Mouse (Mus musculus) heart, postnatal 14 days (tissue): ENCODE results near the gene Dnmt1. TPM values are rescaled to one million over a fixed set of nuclear protein-coding genes. Genes with fewer than 3 reads are reported as not detected.
A peak's percentile ranks its signal among the peaks of the same experiment; 100 is the strongest.

Experiments used
- DNase-seq, 2 experiments: peaks; one replicate each; pipeline ENCODE4 v3.0.0; 2021 to 2022
- intact Hi-C: fragments of 180-260 bp; cut with DNase I; formaldehyde crosslinking; loops from one replicate; pipeline ENCODE4 v1.15.1; 2025
- total RNA-seq, 2 experiments: library from RNA; stranded (reverse); gene quantifications; 2 replicates each; pipeline ENCODE4 v1.2.3; 2021

The Dnmt1 gene
- total RNA-seq, 2 experiments from 2014 or later = 13.6 to 18.7 TPM

DNA sequence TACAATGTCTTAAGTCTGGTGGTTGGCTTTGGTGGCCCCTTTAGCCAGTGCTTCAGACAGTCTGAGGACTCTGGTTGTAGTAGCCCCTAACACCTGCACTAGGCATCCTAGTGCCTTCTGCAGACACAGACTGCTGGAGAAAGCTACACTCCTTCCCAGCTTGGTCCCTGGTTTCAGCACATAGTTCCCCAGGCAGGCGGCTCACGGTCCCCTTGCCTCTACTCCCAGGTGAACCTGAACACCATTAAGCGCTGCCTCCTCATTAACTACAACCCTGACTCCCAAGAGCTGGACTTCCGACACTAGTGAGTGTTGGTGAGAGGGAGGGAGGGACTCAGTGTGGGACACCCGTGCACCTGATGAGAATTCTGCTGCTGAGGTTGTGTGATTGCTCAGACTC, 69.3 kb downstream of the Dnmt1 start:
- DNase-seq = no peak
- intact Hi-C loops = no loop called here

DNA sequence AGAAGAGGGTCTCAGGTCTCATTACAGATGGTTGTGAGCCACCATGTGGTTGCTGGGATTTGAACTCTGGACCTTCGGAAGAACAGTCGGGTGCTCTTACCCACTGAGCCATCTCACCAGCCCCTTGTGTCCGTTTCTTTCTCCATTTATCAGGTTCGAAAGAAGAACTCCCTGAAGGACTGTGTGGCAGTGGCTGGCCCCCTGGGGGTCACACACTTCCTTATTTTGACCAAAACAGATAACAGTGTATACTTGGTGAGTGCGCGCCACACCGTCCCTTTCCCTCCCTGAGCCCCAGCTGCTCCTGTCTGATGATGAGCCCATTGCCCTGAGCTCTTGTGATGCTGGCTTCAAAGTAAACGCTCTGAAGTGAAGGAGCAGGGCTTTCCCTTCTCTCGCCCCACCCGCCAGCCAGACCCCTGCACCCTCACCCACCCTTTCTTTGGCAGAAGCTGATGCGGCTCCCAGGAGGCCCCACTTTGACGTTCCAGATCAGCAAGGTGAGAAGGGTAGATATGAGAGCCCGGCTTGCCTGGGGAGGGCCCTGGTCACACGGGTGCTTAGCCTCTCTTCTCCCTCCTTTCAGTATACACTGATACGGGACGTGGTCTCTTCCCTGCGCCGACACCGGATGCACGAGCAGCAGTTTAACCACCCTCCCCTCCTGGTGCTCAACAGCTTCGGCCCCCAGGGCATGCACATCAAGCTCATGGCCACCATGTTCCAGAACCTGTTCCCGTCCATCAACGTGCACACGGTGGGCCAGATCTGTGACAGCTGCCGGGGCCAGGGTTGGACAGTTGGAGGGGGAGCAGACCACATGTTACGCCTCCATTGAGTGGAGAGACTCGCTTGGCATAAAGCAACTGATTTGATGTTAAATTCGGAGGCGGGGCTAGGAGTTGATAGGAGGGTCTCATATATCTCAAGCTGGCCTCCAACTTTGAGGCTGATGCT, 70.2 kb downstream of the Dnmt1 start:
- DNase-seq = no peak
- intact Hi-C loops = no loop called here

GRCm38 (mm10) chr9:20888386-20888765, 71.3 kb downstream of the Dnmt1 start:
- intact Hi-C loops = no loop called here
- no peak for DNase-seq

GRCm38 (mm10) chr9:20887704-20888385, 71.8 kb downstream of the Dnmt1 start, which contains the start of gene Ppan:
TSS of gene Ppan (plus strand) at chr9:20888175.
- DNase-seq = peak; percentile 93 to 96
- intact Hi-C loops = no loop called here

GRCm38 (mm10) chr9:20887191-20887590, 72.5 kb downstream of the Dnmt1 start:
- intact Hi-C loops = no loop called here

GRCm38 (mm10) chr9:20886563-20886962, 73.1 kb downstream of the Dnmt1 start:
- DNase-seq = no peak

More at GRCm38 (mm10) chr9:20887191-20887590, 72.5 kb downstream of the Dnmt1 start:
- DNase-seq = no peak

GRCm38 (mm10) chr9:20879097-20879792, 80.4 kb downstream of the Dnmt1 start, which contains the start of gene Angptl6:
TSS of gene Angptl6 (minus strand) at chr9:20879727.
- intact Hi-C loops = no loop called here
- no peak for DNase-seq

More at GRCm38 (mm10) chr9:20886563-20886962, 73.1 kb downstream of the Dnmt1 start:
- intact Hi-C loops = no loop called here

DNA sequence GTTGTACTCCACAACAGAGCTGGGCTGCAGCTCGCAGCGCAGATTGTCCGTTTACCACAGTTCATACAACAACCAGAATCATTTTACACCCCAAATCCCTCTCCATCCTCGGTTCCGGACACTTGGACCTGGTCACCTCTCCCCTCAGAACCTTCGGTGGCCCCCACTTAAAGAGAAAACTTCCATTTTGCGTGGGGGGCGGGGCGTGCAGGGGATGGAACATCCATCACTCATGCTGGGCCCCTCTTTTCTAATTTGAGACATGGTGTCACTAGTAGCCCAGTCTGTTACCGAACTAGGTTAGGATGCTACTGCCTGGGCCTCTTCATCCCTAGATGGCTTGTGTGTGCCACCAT, 81.0 kb downstream of the Dnmt1 start:
- intact Hi-C loops = no loop called here
- peak in 1 of 2 experiments; percentile 37 for DNase-seq

DNA sequence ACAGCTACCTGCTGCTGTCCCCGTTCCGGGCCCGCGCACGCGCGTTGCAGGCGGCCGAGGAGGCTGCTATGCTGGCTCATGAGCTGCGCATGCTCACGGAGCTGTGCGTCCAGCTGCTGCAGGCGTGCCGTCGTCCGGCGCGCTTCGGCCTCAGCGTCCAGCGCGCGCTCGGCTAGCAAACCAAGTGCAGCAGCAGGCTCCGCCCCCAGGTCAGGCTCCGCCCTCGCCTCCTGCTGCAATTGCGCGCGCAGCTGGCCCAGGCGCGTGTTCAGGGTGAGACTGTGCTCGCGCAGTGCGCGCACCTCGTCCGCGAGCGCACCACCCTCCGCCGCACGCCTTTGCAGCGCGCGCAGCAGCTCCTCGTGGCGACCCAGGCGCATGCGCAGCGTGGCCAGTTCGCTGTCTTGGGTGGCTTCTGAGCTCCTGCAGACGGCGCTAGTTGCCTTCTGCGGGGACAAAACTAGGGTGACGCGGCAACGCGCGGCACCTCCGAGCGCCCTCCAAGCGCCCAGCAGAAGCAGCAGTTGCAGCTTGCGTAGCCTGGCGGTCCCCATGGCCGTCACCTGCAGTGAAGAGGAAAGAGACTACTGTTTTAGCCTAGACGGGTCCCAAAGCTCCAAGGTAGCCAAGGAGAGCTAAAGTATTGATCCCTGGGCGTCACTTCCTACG, 81.5 kb downstream of the Dnmt1 start:
- DNase-seq = peak; percentile 100
- intact Hi-C loops = no loop called here

GRCm38 (mm10) chr9:20877118-20878040, 82.3 kb downstream of the Dnmt1 start:
- intact Hi-C loops = no loop called here
- no peak for DNase-seq

DNA sequence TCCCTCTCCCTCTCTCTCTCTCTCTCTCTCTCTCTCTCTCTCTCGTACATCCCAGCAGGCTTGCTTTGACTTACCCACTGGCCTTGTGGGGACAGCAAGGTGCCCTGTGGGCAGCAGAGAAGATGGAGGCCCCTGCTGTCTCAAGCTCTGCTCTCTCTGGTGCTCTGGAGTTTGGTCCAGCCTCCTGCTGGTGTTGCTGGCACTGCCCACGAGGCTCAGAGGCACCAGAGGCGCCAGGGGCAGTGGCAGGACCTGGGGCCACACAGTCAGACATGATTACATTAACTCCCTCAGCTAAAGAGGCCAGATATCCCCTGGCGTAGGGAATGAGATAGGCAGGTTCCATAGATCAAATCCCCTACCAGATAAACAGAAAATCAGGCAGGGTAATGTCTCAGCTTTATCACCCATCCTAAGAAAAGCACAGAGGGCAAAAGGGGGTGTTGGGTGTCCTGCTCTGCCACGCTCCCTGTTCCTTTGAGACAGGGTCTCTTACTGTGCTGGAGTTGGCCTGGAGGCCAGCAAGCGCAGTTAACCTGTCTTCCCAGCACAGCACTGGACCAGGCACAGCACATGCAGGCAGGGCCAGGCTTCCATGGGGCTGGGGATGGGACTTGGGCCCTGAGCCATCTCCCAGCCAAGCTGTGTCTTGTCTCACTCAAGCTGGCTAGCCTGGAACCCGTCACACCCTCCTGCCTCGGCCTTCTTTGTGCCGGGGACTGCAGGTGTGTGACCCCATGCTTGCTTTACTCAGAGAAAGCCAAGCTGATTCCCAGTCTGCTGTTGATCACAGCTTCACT, 83.2 kb downstream of the Dnmt1 start:
- no peak for DNase-seq
- intact Hi-C loops = no loop called here

GRCm38 (mm10) chr9:20875021-20875790, 84.5 kb downstream of the Dnmt1 start:
- peak in 1 of 2 experiments; percentile 29 for DNase-seq
- intact Hi-C loops = no loop called here

DNA sequence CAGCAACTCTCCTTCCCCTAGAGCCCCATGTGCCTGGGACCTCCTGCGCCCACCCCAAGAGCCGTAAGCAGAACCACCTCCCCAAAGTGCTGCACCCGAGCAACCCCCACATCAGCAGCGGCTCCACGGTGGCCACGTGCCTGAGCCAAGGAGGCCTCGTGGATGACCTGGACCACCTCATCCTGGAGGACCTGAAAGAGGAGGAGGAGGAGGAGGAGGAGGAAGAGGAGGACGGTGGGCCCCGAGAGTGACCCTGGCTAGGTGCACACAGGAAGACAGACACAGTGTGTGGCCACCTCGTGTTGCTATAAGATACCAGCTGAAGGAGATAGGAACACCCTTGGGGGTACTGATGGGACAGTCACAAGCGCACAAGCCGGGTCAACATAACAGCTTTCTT, 86.2 kb downstream of the Dnmt1 start:
- DNase-seq = no peak
- intact Hi-C loops = no loop called here

- intact Hi-C loops = no loop called here
- no peak for DNase-seq
These were observed 86.7 kb downstream of the Dnmt1 start for GRCm38 (mm10) chr9:20872991-20873390.

- no peak for DNase-seq
These were observed 89.2 kb downstream of the Dnmt1 start for GRCm38 (mm10) chr9:20870211-20871173.

DNA sequence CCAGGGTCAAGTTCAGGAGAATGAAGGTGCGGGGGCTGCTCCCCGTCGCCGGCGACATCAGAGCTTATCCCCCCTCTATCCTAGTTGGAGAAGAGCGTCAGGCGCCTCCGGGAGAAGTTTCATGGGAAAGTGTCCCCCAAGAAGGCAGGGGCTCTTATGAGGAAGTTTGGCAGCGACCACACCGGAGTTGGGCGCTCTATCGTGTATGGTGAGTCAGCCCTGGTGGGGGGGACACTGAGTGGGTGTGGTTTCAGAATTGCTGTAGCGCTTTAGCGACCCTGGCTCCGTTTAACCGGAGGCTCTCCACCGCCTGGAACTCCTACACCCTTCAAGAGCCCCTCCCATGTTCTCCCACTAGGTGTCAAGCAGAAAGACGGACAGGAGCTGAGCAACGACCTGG, 90.4 kb downstream of the Dnmt1 start:
- intact Hi-C loops = no loop called here
- no peak for DNase-seq

More at GRCm38 (mm10) chr9:20870211-20871173, 89.2 kb downstream of the Dnmt1 start:
- intact Hi-C loops = no loop called here
